Mouse (Mus musculus): ENCODE data around the gene Dgcr2. TPM values are rescaled to one million over a fixed set of nuclear protein-coding genes. Genes with fewer than 3 reads are reported as not detected.

Gene Dgcr2
- polyA plus RNA-seq, 1 experiment from 2014 or later = 96.7 TPM

GRCm38 (mm10) chr16:17891567-17891959, 6.8 kb downstream of the Dgcr2 start, which contains the start of gene Gm20518:
Gene Gm20518 (minus strand): TSS chr16:17891671.
- Histone ChIP-seq H3K9ac (peak within 1 kb of the TSS; percentile 98), H3K27ac (peak within 1 kb of the TSS; percentile 95), H3K4me3 (peak within 1 kb of the TSS; percentile 92), H3K9me3 (no peaks in the 10 kb centered on the region), H3K4me1 (peaks cover 24% of the 10 kb centered on the region), H3K4me2 (replicated peaks) (peak within 1 kb of the TSS; percentile 84), H3K27me3 (replicated peaks) (no peaks in the 10 kb centered on the region), H3K36me3 (no peaks in the 10 kb centered on the region)
- ATAC-seq (ENCODE audit: low FRiP score, low read depth) = peak; percentile 98
- WGBS = 1% methylated on average over 38 of the region's 38 CpGs

GRCm38 (mm10) chr16:17890917-17891566, 7.3 kb downstream of the Dgcr2 start:
- no peaks in the 10 kb centered on the region for H3K36me3 ChIP-seq
- ATAC-seq (ENCODE audit: low FRiP score, low read depth) = peak; percentile 80
- peak overlapping the region; percentile 84 for H3K4me2 ChIP-seq (replicated peaks)
- peaks cover 25% of the 10 kb centered on the region for H3K4me1 ChIP-seq
- H3K27me3 ChIP-seq (replicated peaks) = no peaks in the 10 kb centered on the region
- under 1% methylated on average over 44 of the region's 44 CpGs for WGBS
- H3K9ac ChIP-seq = peak overlapping the region; percentile 98
- H3K9me3 ChIP-seq = no peaks in the 10 kb centered on the region
- peak overlapping the region; percentile 92 for H3K4me3 ChIP-seq
- H3K27ac ChIP-seq = peak overlapping the region; percentile 95

GRCm38 (mm10) chr16:17890342-17890727, 8.0 kb downstream of the Dgcr2 start:
- H3K36me3 ChIP-seq = 0 out of 2 replicates have a peak, but pooled peaks cover under 1% of the 10 kb centered on the region
- H3K9ac ChIP-seq = peak overlapping the region; percentile 98
- ATAC-seq (ENCODE audit: low FRiP score, low read depth) = no peak
- peak overlapping the region; percentile 84 for H3K4me2 ChIP-seq (replicated peaks)
- H3K27me3 ChIP-seq (replicated peaks) = no peaks in the 10 kb centered on the region
- 54% methylated on average over 2 of the region's 2 CpGs for WGBS
- H3K4me3 ChIP-seq = peak overlapping the region; percentile 92
- no peaks in the 10 kb centered on the region for H3K9me3 ChIP-seq
- H3K4me1 ChIP-seq = peaks cover 32% of the 10 kb centered on the region
- H3K27ac ChIP-seq = no peak overlapping the region

DNA sequence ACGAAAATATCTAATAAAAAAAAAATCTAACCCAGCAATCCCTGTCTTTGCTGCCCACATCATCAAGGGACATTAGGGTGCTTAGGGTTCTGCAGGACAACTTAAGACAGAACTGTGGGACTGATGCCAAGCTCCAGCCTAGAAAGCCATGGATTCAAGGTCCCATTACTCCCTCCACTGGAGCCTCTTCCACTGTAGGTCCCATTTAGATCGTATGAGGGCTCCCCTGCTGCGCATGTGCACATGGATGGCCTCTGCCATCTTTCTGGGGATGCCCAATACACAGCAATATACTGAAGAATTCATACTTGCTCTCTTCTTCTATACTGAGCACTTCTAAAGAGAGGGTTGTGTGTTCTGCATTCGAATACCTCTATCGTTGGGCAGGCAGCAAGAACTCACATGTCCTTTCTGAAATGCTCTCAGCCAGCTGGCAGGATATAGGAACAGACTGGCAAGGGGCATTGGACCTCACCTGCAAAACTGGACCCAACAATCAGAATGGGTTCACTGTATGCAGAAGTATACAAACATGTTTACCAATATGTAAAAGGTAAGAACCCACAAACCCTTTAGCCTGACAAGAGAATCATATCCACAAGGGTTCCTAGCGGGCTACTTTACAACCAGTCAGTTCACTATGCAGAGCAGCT, 8.5 kb downstream of the Dgcr2 start:
- no peak for ATAC-seq (ENCODE audit: low FRiP score, low read depth)
- Histone ChIP-seq H3K4me2 (replicated peaks) (peak overlapping the region; percentile 84), H3K9me3 (no peaks in the 10 kb centered on the region), H3K27ac (no peak overlapping the region), H3K27me3 (replicated peaks) (no peaks in the 10 kb centered on the region), H3K9ac (peak overlapping the region; percentile 98; the same call in 1 of the 2 replicates), H3K4me1 (peaks cover 35% of the 10 kb centered on the region), H3K36me3 (peaks cover 4% of the 10 kb centered on the region; the same call in 1 of the 2 replicates), H3K4me3 (peak overlapping the region; percentile 92)
- WGBS = 86% methylated on average over 6 of the region's 6 CpGs

- no peak overlapping the region for H3K9ac ChIP-seq
- H3K4me1 ChIP-seq = 0 out of 2 replicates have a peak, but pooled peaks cover 16% of the 10 kb centered on the region
- no peak overlapping the region for H3K4me3 ChIP-seq
- no peak for ATAC-seq (ENCODE audit: low FRiP score, low read depth)
- no peak overlapping the region for H3K27ac ChIP-seq
- H3K27me3 ChIP-seq (replicated peaks) = no peaks in the 10 kb centered on the region
- H3K9me3 ChIP-seq = no peaks in the 10 kb centered on the region
- no peak overlapping the region for H3K4me2 ChIP-seq (replicated peaks)
- peaks cover 4% of the 10 kb centered on the region; the same call in 1 of the 2 replicates for H3K36me3 ChIP-seq
- WGBS = 90% methylated on average over 6 of the region's 6 CpGs
These were observed 14.2 kb downstream of the Dgcr2 start for GRCm38 (mm10) chr16:17884116-17884515.

DNA sequence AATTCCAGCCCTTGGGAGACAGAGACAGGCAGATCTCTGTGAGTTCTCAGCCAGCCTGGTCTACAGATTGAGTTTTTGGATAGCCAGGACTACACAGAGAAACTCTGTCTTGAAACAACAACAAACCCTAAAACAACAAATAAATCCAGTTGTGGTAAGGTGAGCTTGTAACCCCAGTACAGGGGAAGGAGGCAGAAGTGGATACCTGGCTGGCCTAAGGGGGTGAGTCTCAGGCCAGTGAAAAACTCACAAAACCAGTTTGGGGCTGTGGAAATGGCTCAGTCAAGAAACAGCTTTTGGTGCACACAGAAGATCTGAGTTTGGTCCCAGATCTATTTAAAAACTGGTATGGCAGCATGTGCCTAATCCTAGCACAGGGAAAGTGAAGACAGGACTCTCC, 16.2 kb downstream of the Dgcr2 start:
- Histone ChIP-seq H3K4me2 (replicated peaks) (no peak overlapping the region), H3K9me3 (no peaks in the 10 kb centered on the region), H3K9ac (no peak overlapping the region), H3K27ac (no peak overlapping the region), H3K4me3 (no peak overlapping the region), H3K36me3 (peaks cover 9% of the 10 kb centered on the region; the same call in 1 of the 2 replicates), H3K27me3 (replicated peaks) (no peaks in the 10 kb centered on the region), H3K4me1 (0 out of 2 replicates have a peak, but pooled peaks cover 16% of the 10 kb centered on the region)
- no peak for ATAC-seq (ENCODE audit: low FRiP score, low read depth)

- Histone ChIP-seq H3K9me3 (no peaks in the 10 kb centered on the region), H3K9ac (no peak overlapping the region), H3K36me3 (peaks cover 5% of the 10 kb centered on the region; the same call in 1 of the 2 replicates), H3K27me3 (replicated peaks) (no peaks in the 10 kb centered on the region), H3K4me1 (no peaks in the 10 kb centered on the region), H3K27ac (no peak overlapping the region), H3K4me2 (replicated peaks) (no peak overlapping the region), H3K4me3 (no peak overlapping the region)
- ATAC-seq (ENCODE audit: low FRiP score, low read depth) = no peak
- WGBS = 96% methylated on average over 4 of the region's 4 CpGs
These were observed 18.8 kb downstream of the Dgcr2 start for GRCm38 (mm10) chr16:17879571-17879970.

DNA sequence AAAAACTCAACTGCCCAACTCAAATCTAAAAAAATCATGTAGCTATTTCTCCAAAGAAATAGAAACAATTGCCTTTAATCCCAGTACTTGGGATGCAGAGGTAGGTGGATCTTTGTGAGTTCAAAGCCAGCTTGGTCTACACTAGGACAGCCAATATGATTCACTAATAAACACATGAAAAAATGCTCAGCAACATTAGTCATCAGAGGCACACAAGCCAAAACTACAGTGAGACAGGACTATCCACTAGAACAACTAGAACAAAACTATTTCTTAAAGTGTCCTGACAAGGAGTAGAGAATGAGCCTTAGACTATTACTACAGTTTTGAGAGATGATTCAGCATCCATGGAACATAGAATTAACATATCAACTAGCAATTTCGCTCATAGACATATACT, 22.3 kb downstream of the Dgcr2 start:
- no peak overlapping the region for H3K9ac ChIP-seq
- H3K27ac ChIP-seq = no peak overlapping the region
- WGBS = 98% methylated on average over 1 of the region's 1 CpGs
- no peaks in the 10 kb centered on the region for H3K27me3 ChIP-seq (replicated peaks)
- H3K9me3 ChIP-seq = no peaks in the 10 kb centered on the region
- H3K36me3 ChIP-seq = peaks cover 20% of the 10 kb centered on the region
- no peak overlapping the region for H3K4me3 ChIP-seq
- H3K4me1 ChIP-seq = no peaks in the 10 kb centered on the region
- ATAC-seq (ENCODE audit: low FRiP score, low read depth) = no peak
- no peak overlapping the region for H3K4me2 ChIP-seq (replicated peaks)

- Histone ChIP-seq H3K27me3 (replicated peaks) (no peaks in the 10 kb centered on the region), H3K9ac (no peak overlapping the region), H3K4me2 (replicated peaks) (no peak overlapping the region), H3K36me3 (peaks cover 25% of the 10 kb centered on the region), H3K4me1 (no peaks in the 10 kb centered on the region), H3K4me3 (no peak overlapping the region), H3K9me3 (no peaks in the 10 kb centered on the region), H3K27ac (no peak overlapping the region)
- ATAC-seq (ENCODE audit: low FRiP score, low read depth) = no peak
- 95% methylated on average over 4 of the region's 4 CpGs for WGBS
These were observed 23.2 kb downstream of the Dgcr2 start for GRCm38 (mm10) chr16:17875174-17875573.

GRCm38 (mm10) chr16:17872995-17873394, 25.4 kb downstream of the Dgcr2 start:
- Histone ChIP-seq H3K27me3 (replicated peaks) (no peaks in the 10 kb centered on the region), H3K9ac (no peak overlapping the region), H3K9me3 (no peaks in the 10 kb centered on the region), H3K4me1 (no peaks in the 10 kb centered on the region), H3K36me3 (peaks cover 37% of the 10 kb centered on the region), H3K4me3 (no peak overlapping the region), H3K4me2 (replicated peaks) (no peak overlapping the region), H3K27ac (no peak overlapping the region)
- ATAC-seq (ENCODE audit: low FRiP score, low read depth) = no peak
- 74% methylated on average over 4 of the region's 4 CpGs for WGBS

- no peaks in the 10 kb centered on the region for H3K27me3 ChIP-seq (replicated peaks)
- H3K4me3 ChIP-seq = no peak overlapping the region
- H3K27ac ChIP-seq = no peak overlapping the region
- H3K4me2 ChIP-seq (replicated peaks) = no peak overlapping the region
- H3K9me3 ChIP-seq = no peaks in the 10 kb centered on the region
- peaks cover 42% of the 10 kb centered on the region for H3K36me3 ChIP-seq
- ATAC-seq (ENCODE audit: low FRiP score, low read depth) = no peak
- no peaks in the 10 kb centered on the region for H3K4me1 ChIP-seq
- no peak overlapping the region for H3K9ac ChIP-seq
- WGBS = 92% methylated on average over 5 of the region's 5 CpGs
These were observed 27.1 kb downstream of the Dgcr2 start for GRCm38 (mm10) chr16:17871248-17871647.

- 74% methylated on average over 6 of the region's 6 CpGs for WGBS
- ATAC-seq (ENCODE audit: low FRiP score, low read depth) = no peak
- no peaks in the 10 kb centered on the region for H3K4me1 ChIP-seq
- no peaks in the 10 kb centered on the region for H3K9me3 ChIP-seq
- H3K27ac ChIP-seq = no peak overlapping the region
- H3K27me3 ChIP-seq (replicated peaks) = no peaks in the 10 kb centered on the region
- no peak overlapping the region for H3K9ac ChIP-seq
- no peak overlapping the region for H3K4me2 ChIP-seq (replicated peaks)
- H3K36me3 ChIP-seq = peaks cover 33% of the 10 kb centered on the region
- H3K4me3 ChIP-seq = no peak overlapping the region
These were observed 32.6 kb downstream of the Dgcr2 start for GRCm38 (mm10) chr16:17865770-17866169.
